Mouse (Mus musculus): ENCODE measurements around the gene Phf10.
"Not testable (repeated sequence)": the region's sequence is repeated elsewhere in the genome, so short reads cannot be mapped to it uniquely, and the experiment has no call there.

DNA sequence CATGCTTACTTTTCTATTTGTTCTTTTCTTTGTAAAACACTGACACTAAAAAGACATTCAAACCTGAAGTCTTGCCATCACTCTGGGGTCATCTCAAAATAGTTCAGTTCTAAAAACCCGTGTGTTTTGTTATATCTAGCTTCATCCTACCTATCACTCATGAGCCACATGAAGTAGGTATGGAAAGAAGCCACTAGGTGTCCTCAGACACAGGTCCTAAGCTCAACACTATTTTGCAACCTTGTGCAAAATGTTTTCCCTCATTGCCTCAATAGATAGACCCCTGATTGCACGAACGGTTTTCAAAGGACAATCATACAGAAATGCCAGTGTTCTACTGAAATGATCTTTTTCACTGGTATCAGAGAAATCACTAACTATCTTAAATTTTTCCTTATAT is 48.0 kb upstream of the Phf10 start:
- TF ChIP-seq GATA1, TAL1 (IDR thresholded peaks at IDR 0.05; ENCODE audit: low read length): not testable (repeated sequence)
